1 mouse cellular context compared by ENCODE assay signal in the genomic region with DNA sequence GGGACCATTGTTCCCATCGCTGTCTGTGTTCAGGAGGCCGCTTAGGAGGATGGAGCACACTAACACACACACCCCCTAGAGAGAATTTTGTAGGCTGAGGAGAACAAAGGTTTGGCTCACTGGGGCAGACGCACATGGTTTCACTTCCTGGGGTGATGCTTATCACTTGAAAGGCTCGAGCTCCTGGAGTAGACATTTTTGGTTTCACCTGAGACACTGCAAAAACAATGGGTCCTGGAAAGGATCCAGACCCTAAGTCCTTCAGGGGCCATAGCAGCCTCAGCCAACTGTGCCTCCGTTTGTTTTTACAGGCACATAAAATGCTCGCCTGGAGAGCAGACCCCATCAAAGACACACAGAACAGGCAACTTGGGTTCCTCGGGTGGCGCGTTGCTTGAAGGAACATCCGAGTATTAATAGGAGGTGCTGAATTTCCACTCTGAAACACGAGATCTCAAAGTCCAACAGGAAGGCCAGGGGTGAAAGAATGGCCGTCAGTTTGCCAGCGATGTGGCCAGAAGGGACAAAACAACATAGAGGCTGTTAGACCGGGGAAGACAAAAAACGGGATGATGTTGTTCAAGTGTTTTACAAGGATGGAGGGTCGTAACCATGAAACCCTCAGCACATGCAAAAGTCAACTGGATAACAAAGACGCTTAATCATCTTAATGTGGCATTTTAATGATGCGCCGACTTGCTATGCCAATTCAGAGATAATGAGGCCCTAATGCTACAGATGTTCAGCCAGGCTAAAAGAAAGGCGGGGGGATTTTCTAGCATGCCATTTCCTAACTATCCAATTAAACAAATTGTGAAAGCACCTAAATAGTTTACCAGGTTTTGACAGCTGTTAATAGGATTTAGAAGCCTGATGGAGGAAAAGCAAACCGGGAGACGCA.
TF ChIP-seq lines count a peak whose summit lies in the region.

No protein-coding gene starts in this region.

TF ChIP-seq in CH12.LX, 34 proteins besides CTCF, POLR2A, EP300 and RAD21 (continued from another document):
- TF ChIP-seq PAX5 (IDR thresholded peaks at IDR 0.05; ENCODE audit: low read length): no peak
- TF ChIP-seq TBP (conservative IDR thresholded peaks at IDR 0.05; ENCODE audit: low read depth, low read length): peak; percentile 72
- peak; percentile 79 for TF ChIP-seq ELF1 (IDR thresholded peaks at IDR 0.05; ENCODE audit: low read depth, low read length)
- TF ChIP-seq NRF1 (IDR thresholded peaks at IDR 0.05; ENCODE audit: low read depth, low read length): peak; percentile 30; the same call in 1 of the 2 replicates
- TF ChIP-seq NELFE (IDR thresholded peaks at IDR 0.05; ENCODE audit: low read depth, low read length): 0 out of 2 replicates have a peak, but pooled peaks have one; percentile 36
- peak; percentile 36; the same call in 1 of the 2 replicates for TF ChIP-seq SMC3 (IDR thresholded peaks at IDR 0.05; ENCODE audit: low read depth, low read length)
- TF ChIP-seq POLR2AphosphoS2 (IDR thresholded peaks at IDR 0.05; ENCODE audit: low read depth, low read length): no peak
- TF ChIP-seq ETS1 (conservative IDR thresholded peaks at IDR 0.05; ENCODE audit: low read depth, low read length): peak; percentile 50; the same call in 1 of the 2 replicates
- TF ChIP-seq GABPA (IDR thresholded peaks at IDR 0.05; ENCODE audit: insufficient replicate concordance, low read depth, low read length): no peak
- TF ChIP-seq MAFK (IDR thresholded peaks at IDR 0.05; ENCODE audit: insufficient replicate concordance, low read length): 0 out of 2 replicates have a peak, but pooled peaks have one; percentile 33
- TF ChIP-seq USF1 (IDR thresholded peaks at IDR 0.05; ENCODE audit: low read depth, low read length): no peak
- no peak for TF ChIP-seq CHD1 (IDR thresholded peaks at IDR 0.05; ENCODE audit: low read depth, low read length)
- TF ChIP-seq JUN (IDR thresholded peaks at IDR 0.05; ENCODE audit: insufficient read depth, low read depth, low read length): peak; percentile 56; the same call in 1 of the 2 replicates
- no peak for TF ChIP-seq E2F4 (IDR thresholded peaks at IDR 0.05; ENCODE audit: insufficient replicate concordance, low read depth, low read length)
- no peak for TF ChIP-seq UBTF (IDR thresholded peaks at IDR 0.05; ENCODE audit: low read depth, low read length)
- TF ChIP-seq KAT2A (IDR thresholded peaks at IDR 0.05; ENCODE audit: insufficient replicate concordance, low read length): no peak
- TF ChIP-seq ZC3H11A (IDR thresholded peaks at IDR 0.05; ENCODE audit: low read depth, low read length): no peak
